ENCODE assay signal across 9 mouse cellular contexts in the genomic region with DNA sequence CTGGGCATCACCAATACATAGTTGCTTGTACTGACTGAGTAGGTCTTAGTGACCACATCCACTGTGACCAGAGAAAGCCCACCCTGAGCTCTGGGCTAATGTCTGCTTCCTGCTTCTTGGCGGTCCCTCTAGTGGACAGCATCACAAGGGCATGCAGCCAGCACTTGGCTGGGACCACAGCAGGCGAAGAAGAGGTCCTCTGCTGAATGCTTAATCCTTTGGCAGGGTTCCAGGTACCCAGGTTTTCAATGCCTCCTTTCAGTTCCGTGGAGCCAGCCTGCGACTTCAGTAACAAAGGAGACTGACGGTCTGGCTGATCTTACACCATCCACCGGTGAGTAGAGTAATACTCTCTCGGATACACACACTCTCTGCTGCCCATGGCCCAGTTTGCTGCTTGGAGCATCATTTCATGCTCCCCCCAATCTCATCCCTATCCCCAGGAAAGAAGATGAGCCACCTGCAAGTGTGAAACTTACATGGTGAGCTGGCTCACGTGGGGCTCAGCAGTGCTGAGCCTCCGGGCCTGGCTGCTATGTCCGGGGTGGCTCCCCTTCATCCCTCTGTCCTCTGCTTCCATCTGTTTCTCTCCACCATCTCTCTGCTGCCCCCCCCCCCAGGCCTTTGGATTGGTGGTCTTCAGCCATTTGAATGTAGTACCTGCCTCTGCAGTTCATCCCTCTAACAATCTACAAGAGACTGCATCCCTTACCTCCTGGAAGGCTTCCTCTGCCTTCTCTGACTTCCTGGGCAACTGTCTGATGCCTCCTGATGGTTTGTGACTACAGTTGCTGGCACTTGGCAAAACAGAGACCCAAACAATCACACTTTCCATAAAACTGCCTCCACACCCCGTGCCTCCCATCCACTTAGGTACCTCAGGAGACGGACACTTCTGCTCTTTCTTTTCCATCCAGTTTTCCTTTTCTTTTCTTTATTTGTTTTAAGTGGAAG. TPM values are rescaled to one million over a fixed set of nuclear protein-coding genes. Genes with fewer than 3 reads are reported as not detected.
DNase-seq lines count a peak whose midpoint lies in the region; ATAC-seq and TF ChIP-seq lines count a peak whose summit lies in the region.
"Had no signal": no experiment of that assay in that cellular context is flagged by ENCODE, and none has a peak within 500 bp of the region (broad histone marks: within the 10 kb centered on the region; RNA-seq: fewer than 3 reads in every experiment).

No protein-coding gene starts in this region.

- H3K4me3 ChIP-seq in cortical plate, adult 2 months (ENCODE audit: insufficient read depth, low read length) = no peak overlapping the region
- H3K4me3 ChIP-seq in intestine, postnatal 0 days (ENCODE audit: low read depth, low read length) = no peak overlapping the region
- no peak overlapping the region for H3K4me3 ChIP-seq in midbrain, embryonic 10.5 days

- DNase-seq in gastrocnemius, postnatal 10 days = peak; percentile 73
- DNase-seq in gastrocnemius, adult 8-10 months (ENCODE audit: low spot score in 2 of 2) = no peak
- peak; percentile 81 for DNase-seq in ES-CJ7 (ENCODE audit: low read depth, low spot score)
- DNase-seq in midbrain, embryonic 10.5 days (ENCODE audit: low spot score) = peak; percentile 26
- DNase-seq in ovary, adult 18-20 months (ENCODE audit: low spot score) = no peak
- DNase-seq in adrenal gland, adult (ENCODE audit: inconsistent age in 2 of 2, low spot score in 1 of 2) = no peak

- no peaks in the 10 kb centered on the region for H3K4me1 ChIP-seq in cortical plate, adult 2 months (ENCODE audit: control insufficient read depth, insufficient read depth, low read length)
- H3K4me1 ChIP-seq in intestine, postnatal 0 days (replicated peaks; ENCODE audit: control insufficient read depth, insufficient read depth, low read length) = no peaks in the 10 kb centered on the region
- H3K4me1 ChIP-seq in midbrain, embryonic 10.5 days = peaks cover 22% of the 10 kb centered on the region

- ATAC-seq in intestine, postnatal 0 days = no peak

- 60% methylated on average over 12 of the region's 12 CpGs for WGBS in intestine, postnatal 0 days
- 51% methylated on average over 12 of the region's 12 CpGs for WGBS in midbrain, embryonic 10.5 days

- no peaks in the 10 kb centered on the region for H3K27me3 ChIP-seq in intestine, postnatal 0 days (replicated peaks; ENCODE audit: control insufficient read depth, insufficient read depth, low read length)
- H3K27me3 ChIP-seq in midbrain, embryonic 10.5 days (ENCODE audit: low read depth, poor library complexity, severe bottlenecking) = no peaks in the 10 kb centered on the region

- H3K4me2 ChIP-seq in intestine, postnatal 0 days (replicated peaks; ENCODE audit: low read depth) = no peak overlapping the region

- peak; percentile 28; the same call in 1 of the 2 replicates for TF ChIP-seq CTCF in cortical plate, adult 2 months (IDR thresholded peaks at IDR 0.05; ENCODE audit: extremely low read depth, insufficient read depth, low read length)
- TF ChIP-seq CTCF in intestine, postnatal 0 days (IDR thresholded peaks at IDR 0.05; ENCODE audit: low read depth) = peak; percentile 64

- H3K9me3 ChIP-seq in intestine, postnatal 0 days (ENCODE audit: control insufficient read depth) = no peaks in the 10 kb centered on the region
- H3K9me3 ChIP-seq in midbrain, embryonic 10.5 days (replicated peaks) = no peaks in the 10 kb centered on the region

- H3K9ac ChIP-seq in intestine, postnatal 0 days (ENCODE audit: low read depth, low read length) = no peak overlapping the region

- no peak overlapping the region for H3K27ac ChIP-seq in cortical plate, adult 2 months (ENCODE audit: insufficient read depth, low read length)
- no peak overlapping the region for H3K27ac ChIP-seq in intestine, postnatal 0 days (ENCODE audit: low read depth, low read length)
- peak overlapping the region; percentile 34; the same call in 1 of the 2 replicates for H3K27ac ChIP-seq in midbrain, embryonic 10.5 days (replicated peaks)

- no peaks in the 10 kb centered on the region for H3K36me3 ChIP-seq in intestine, postnatal 0 days (ENCODE audit: control insufficient read depth, insufficient read depth)
- H3K36me3 ChIP-seq in midbrain, embryonic 10.5 days = no peaks in the 10 kb centered on the region

- TF ChIP-seq POLR2A in cortical plate, adult 2 months (IDR thresholded peaks at IDR 0.05; ENCODE audit: extremely low read depth, insufficient read depth, low read length) = no peak

RNA-seq across cellular contexts. Expression of gene Car5a, which starts 9.1 kb away (rescaled TPM):
- total RNA-seq in gastrocnemius, postnatal 10 days (2021) = not detected
- total RNA-seq in gastrocnemius, adult 8-10 months (2022) = not detected
- 0.29 and 0.42 TPM in 2 replicates for polyA plus RNA-seq in cortical plate, adult 2 months (2012; rRNA removed)
- polyA plus RNA-seq in intestine, postnatal 0 days (2015; fragmentation: Nextera tagmentation; extraction: Ambion mirVana) = 10.1 and 11.1 TPM in 2 replicates
- polyA plus RNA-seq in midbrain, embryonic 10.5 days (2016; fragmentation: Nextera tagmentation; extraction: Ambion mirVana) = 0.27 and 0.30 TPM in 2 replicates
- total RNA-seq: hematopoietic stem cell, adult 5-6 weeks had no signal

RNA-seq across cellular contexts. Expression of gene Banp, which starts 13.9 kb away (rescaled TPM):
- total RNA-seq in gastrocnemius, postnatal 10 days (2021) = 10 to 100 TPM in 1 of 2 experiments, 1 to 10 TPM in 1; 6.0 to 11.1 TPM
- 10 to 100 TPM in 1 of 4 experiments, 1 to 10 TPM in 3; 5.4 to 16.0 (median 6.3) TPM for total RNA-seq in gastrocnemius, adult 8-10 months (2022)
- 68.4 and 76.1 TPM in 2 replicates for polyA plus RNA-seq in cortical plate, adult 2 months (2012; rRNA removed)
- 9.4 and 9.5 TPM in 2 replicates for polyA plus RNA-seq in intestine, postnatal 0 days (2015; fragmentation: Nextera tagmentation; extraction: Ambion mirVana)
- 53.2 and 64.6 TPM in 2 replicates for polyA plus RNA-seq in midbrain, embryonic 10.5 days (2016; fragmentation: Nextera tagmentation; extraction: Ambion mirVana)

RNA-seq across cellular contexts. Expression of gene Slc7a5, which starts 28.1 kb away (rescaled TPM):
- total RNA-seq in gastrocnemius, postnatal 10 days (2021) = 10 to 100 TPM in 1 of 2 experiments, 1 to 10 TPM in 1; 8.1 to 10.7 TPM
- 1 to 10 TPM in 3 of 4 experiments, under 1 TPM in 1; 0.77 to 1.4 (median 1.2) TPM for total RNA-seq in gastrocnemius, adult 8-10 months (2022)
- polyA plus RNA-seq in cortical plate, adult 2 months (2012; rRNA removed) = 74.1 and 75.6 TPM in 2 replicates
- 4.7 and 6.1 TPM in 2 replicates for polyA plus RNA-seq in intestine, postnatal 0 days (2015; fragmentation: Nextera tagmentation; extraction: Ambion mirVana)
- 29.3 and 32.7 TPM in 2 replicates for polyA plus RNA-seq in midbrain, embryonic 10.5 days (2016; fragmentation: Nextera tagmentation; extraction: Ambion mirVana)

Comparison
In these comparisons a context has a peak if more than half of its experiments do, and no peak if none do; other contexts are left out.
1. DNase-seq: peak in gastrocnemius, postnatal 10 days (single experiment), ES-CJ7 (single experiment) and midbrain, embryonic 10.5 days (single experiment); none in gastrocnemius, adult 8-10 months (0 of 2), ovary, adult 18-20 months (single experiment) and adrenal gland, adult (0 of 2).